In the genomic region with DNA sequence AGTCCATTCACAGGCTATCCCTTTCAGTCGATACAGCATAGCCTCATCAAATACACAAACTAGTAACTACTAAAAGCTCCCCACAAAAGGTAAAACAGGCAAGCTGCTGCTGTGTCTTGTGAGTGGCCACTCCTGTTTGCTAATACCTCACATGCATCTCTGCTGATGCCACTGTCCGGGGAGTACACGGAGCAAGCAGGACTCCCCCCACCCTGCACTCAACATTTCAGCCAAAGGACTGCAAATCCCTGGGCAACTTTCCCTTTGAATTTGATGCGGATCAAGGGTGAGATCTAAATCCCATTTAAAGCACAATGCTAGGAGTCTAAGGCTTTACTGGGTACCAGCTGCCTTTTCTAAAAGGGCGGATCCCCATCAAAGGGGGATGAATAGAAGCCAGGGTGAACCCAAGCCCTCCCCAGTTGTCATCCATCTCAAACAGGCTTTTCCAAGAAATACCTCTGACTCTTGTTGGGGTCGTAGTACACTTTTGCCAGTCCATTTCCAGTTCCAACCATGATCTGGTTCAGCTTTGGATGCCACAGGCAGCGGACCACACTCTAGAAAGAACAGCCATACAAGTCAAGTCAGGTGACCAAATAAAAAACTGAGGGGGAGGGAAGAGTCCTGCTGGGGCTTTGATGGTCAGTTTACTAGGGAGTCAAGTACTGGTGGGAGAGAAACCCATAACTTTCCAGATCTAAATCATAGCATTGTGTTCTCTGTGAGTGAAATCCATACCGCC, we compare ENCODE assay signal across 12 mouse cellular contexts.
"Had no signal": no experiment of that assay in that cellular context is flagged by ENCODE, and none has a peak within 500 bp of the region (broad histone marks: within the 10 kb centered on the region; RNA-seq: fewer than 3 reads in every experiment).

No protein-coding gene starts in this region.

- H3K4me3 ChIP-seq: limb, embryonic 15.5 days; liver, embryonic 12.5 days; megakaryocyte, embryonic 14.5 days; neural tube, embryonic 12.5 days had no signal

- ATAC-seq: liver, embryonic 12.5 days had no signal

- H3K9ac ChIP-seq: limb, embryonic 15.5 days; liver, embryonic 12.5 days; lung, embryonic 14.5 days; neural tube, embryonic 12.5 days had no signal

- H3K4me1 ChIP-seq: megakaryocyte, embryonic 14.5 days; neural tube, embryonic 12.5 days had no signal

- H3K27ac ChIP-seq: limb, embryonic 15.5 days; liver, embryonic 12.5 days; neural tube, embryonic 12.5 days; stomach, postnatal 0 days had no signal

- H3K27me3 ChIP-seq: limb, embryonic 15.5 days; liver, embryonic 12.5 days; megakaryocyte, embryonic 14.5 days; neural tube, embryonic 12.5 days had no signal

- DNase-seq: kidney, adult 2 months; kidney, postnatal 36 days; layer of hippocampus, adult 9-11 months; layer of hippocampus, postnatal 36 days; lung, embryonic 14.5 days; lung, postnatal 10 days; lung, postnatal 4 days had no signal

- H3K4me2 ChIP-seq: limb, embryonic 15.5 days; liver, embryonic 12.5 days; lung, embryonic 14.5 days; neural tube, embryonic 12.5 days had no signal

- H3K9me3 ChIP-seq: limb, embryonic 15.5 days; liver, embryonic 12.5 days; megakaryocyte, embryonic 14.5 days; neural tube, embryonic 12.5 days had no signal
